Mouse (Mus musculus) cerebellum, adult 8-10 months (tissue): ENCODE results near the gene Gm21874.
"Not testable (repeated sequence)": the region's sequence is repeated elsewhere in the genome, so short reads cannot be mapped to it uniquely, and the experiment has no call there.

Experiments
- DNase-seq: peaks from one replicate; pipeline ENCODE4 v3.0.0; 2022

Gm21874 gene

GRCm38 (mm10) chrY:9416048-9416447, at the start of gene Gm21874:
Gene Gm21874 (minus strand): TSS chrY:9416148.
- not testable (repeated sequence) for DNase-seq
